Mouse (Mus musculus): Measurements from ENCODE around the gene Sec16b.

The Sec16b gene

DNA sequence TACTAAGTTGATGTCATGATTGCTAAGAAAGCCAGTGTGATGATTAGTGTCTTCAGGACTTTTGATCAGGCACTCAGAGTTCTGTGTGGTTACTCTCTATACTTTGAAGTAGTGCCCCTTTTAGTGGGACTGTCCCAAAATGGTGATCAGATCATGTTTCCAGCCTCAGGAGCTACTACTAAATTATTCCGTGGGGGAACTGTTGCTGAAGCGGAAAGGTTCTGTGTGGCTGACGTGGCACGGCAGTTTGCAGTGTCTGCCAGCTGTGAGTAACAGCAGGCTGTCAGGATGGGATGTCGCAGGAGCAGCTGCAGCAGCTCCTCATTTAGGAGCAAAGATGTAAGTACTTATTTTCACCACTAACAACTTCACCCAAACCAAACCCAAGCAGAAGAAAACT, at the start of gene Sec16b:
Sec16b (plus strand) TSS at position 207 of the 400 bp plus-strand sequence.
- no peak for DNase-seq (ENCODE audit: low spot score in 2 of 2)

DNA sequence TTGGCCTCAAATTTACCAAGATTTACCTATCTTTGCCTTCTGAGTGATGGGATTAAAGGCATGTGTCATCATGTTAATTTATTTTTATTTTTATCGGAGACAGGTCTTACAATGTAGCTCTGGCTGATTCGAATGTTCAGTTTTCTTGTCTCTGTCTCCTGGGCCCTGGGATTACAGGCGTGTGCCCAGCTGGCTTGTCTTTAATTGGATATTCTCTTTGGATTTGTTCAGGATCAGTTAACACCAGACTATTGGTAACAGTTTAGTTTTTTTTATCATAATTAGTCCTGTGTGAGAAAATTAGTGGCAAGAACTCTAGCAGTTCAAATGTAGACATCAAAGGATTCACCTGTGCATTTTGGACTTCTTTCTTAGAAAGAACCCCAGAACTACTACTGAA, 48.7 kb upstream of the Sec16b start:
- no peak for DNase-seq (ENCODE audit: low spot score in 2 of 2)

DNA sequence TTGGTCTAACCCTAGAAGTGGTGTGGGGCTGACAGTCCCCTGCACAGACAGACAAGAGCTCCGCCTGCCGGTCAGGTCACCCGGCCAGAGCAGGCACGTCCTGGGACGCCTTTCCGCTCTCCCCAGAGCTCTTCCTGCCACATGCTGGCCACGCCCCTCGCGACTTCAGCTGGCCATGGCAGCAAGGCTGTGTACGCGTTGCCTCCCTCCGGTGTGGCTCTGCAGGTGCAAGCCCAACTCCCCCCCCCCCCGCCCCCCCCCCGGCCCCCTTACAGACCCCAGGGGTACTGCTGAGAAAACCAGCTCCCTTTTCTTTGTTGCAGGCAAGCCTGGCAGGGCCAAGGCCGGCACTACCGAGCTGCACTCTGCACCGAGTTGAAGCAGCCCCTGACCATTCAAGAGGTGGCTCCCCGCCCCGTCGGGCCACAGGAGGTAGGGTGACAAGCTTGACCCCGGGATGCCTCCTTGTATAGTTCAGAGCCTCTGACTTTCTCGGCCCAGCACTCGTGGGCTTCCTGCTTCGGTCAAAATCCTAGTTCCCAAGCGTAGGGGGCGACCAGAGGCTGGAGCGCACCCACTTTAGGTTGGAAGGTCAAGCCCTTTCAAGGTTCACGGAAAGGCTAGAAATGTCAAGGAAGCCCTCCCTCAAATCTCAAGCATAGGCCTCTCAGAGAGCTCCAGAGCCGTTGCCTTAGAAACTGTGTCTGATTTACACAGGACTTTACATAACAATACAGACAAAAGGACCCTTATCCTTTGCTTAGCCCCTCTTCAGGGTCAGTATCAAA, 47.9 kb upstream of the Sec16b start, which contains the start of gene Cryzl2:
Cryzl2 (plus strand) TSS at position 157 of the 788 bp plus-strand sequence.
- peak; percentile 79 for DNase-seq (ENCODE audit: low spot score in 2 of 2)

DNA sequence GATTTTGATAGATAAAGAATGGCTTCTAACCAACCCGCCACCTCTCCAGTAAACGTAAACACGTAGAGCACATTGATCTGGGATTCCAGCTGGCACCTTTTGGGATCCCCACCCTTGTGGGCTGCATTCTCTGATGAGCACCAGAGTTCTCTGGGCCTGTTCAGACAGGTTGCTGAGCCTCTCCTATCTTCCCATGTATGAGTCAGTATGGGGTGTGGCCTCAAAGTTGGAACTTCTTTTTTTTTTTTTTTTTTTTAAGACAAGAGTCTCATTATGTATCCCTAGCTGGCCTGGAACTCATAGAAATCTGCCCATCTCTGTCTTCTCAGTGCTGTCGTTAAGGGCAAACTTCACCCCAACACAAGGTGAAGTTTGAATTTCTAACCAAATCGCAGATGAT, 46.6 kb upstream of the Sec16b start:
- DNase-seq (ENCODE audit: low spot score in 2 of 2), result no peak

DNA sequence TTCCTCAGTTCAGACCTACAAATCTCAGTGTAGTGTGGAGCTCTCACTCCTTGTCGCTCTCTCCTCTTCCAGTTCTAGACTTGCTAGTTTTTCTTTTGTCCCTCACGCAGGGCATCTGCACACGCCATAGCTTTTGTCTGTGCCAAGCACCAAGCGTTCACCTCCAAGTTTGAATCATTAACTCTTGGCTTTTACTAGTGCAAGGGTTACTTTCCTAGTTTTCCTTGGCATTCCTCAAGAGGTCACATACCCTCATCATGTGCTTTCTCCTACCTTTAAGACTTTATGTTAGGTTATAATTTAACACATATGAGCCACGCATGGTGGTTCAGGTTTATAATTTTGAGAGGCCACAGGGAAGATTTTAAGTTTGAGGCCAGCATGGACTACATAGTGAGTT, 45.3 kb upstream of the Sec16b start:
- DNase-seq (ENCODE audit: low spot score in 2 of 2), result no peak

DNA sequence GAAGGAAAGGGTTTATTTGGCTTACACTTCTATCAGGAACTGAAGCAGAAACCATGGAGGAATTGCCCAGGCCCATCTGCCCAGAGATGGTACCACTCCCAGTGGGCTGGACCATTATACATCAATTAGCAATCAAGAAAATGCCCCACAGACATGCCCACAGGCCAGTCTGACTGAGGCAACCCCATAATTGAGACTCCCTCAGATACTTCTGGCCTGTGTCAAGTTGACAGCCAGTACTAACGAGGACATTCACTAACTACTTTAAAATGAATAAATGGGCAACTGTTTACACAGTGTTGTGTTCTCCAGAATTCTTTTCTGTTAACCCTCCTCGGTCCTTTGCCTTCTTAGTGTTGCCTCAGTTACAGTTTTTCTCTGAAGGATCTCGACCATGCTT, 44.2 kb upstream of the Sec16b start:
- no peak for DNase-seq (ENCODE audit: low spot score in 2 of 2)

DNA sequence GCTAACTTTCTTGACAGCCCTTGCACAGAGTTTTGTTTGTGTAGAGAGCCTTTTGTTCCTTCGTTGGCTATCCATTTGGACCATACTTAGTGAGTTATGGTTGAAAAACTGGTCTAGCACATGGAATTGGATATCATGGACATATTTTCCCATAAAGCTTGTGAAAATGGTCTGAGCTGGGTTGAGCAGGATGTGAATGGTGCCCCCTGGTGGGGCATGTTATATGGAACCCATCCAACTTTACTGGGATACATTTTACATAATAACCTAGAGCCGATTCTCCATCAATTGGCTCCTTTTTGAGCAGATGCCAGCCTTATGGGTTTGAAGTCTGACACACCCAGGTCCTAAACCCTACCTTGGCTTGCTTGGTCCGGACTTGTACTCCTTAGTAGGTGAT, 41.3 kb upstream of the Sec16b start:
- no peak for DNase-seq (ENCODE audit: low spot score in 2 of 2)

DNA sequence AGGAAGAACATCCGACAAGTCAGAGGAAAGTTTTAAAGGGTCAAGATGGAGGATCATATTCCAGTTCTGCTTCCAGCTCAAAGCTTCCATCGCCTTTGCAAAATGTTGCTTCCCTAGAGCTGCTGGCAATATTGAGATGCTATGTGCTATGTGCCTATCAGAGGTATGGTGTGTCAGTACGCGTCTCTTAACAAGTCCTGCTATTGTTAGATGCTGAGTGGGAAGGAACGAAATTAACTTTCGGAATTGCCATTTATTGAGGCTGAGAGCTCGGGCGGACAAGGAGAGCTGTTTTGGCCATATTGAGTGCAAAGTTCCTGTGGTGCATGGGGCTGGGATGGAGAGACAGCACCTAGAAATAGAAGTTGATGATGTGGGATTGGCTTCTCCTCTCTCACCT, 38.7 kb upstream of the Sec16b start:
- DNase-seq (ENCODE audit: low spot score in 2 of 2), result no peak

DNA sequence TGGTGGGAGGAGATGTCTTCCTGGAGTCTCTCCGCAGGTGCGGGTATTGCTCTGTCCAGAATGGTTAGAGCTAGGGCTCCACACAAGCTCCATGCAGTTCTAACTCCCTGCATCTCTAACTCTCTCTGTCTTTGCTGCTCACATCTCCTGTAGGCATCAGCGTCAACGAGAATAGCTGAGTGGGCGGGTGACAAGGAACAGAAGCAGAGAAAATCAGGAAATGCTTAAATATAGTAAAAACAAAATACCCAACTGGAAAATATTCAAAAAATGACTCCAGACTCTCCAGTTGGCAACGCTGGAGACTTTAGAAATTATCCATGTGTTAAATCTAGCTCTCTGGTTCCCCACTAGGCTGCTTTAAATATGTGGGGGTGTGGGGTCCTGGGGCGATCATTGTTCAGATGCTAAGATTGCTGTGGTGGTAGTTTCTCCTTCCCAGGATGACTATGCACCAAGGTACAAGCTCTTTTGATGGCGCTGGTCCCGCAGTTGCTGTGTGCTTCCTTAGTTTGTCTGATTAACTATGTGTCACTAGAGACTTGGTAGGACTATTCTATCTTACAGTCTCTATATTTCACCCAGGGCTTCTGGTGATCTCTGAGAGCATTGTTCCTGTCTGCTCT, 35.7 kb upstream of the Sec16b start:
- DNase-seq (ENCODE audit: low spot score in 2 of 2), result no peak

DNA sequence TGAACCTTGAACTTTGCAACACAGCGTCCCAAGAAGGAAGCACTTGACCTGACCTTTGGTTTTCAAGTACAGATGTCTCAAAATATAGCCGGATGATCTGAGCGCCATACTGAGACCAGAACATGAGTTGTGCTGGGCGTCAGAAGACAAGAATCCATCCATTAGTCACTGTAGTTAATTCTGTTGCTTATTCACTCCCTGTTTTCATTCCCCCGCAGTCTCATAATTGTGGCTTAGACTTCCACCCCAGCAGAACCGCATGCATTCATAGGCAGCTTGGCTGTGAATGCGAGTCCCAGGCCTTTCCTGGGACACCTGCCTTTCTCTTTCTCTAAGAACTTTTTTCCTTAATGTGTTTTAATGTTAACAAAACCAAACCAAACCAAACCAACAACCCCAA, 33.8 kb upstream of the Sec16b start:
- no peak for DNase-seq (ENCODE audit: low spot score in 2 of 2)

DNA sequence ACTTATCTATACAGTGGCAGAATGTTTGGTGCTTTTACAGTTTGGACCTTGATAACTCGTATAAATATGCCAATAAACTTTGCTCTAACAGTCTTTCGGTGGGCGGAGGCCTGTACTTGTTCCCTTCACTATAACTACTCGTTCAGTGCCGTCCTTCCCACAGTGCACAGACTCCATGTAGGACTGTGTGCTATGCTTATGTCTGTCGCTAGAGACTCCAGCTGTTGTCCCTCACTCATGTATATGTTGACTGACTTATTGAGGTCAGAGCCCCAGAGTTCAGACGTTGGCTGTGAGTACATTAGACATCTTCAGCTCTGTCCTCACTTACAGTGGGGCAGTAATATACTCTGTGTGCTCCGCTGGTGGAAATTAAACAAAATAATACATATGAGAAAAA, 31.7 kb upstream of the Sec16b start:
- DNase-seq (ENCODE audit: low spot score in 2 of 2), result no peak

DNA sequence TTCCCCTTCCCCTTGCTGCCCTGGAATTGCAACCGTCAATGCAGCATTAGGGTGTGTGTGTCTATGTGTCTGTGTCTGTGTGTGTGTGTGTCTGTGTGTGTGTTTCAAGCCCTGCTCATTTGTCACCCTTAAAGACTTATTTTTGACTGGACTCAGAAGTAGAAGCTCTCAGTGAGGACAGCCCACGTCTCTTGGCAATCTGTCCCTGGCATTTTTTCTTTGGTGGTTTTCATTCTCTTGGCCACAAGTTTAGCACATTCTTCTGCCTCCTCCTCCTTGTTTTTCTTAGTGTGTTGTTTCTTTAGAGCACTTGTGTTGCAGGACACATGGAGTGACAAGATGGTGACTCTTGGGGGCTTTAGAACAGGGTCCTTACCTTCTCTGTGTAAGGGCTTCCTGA, 30.3 kb upstream of the Sec16b start:
- no peak for DNase-seq (ENCODE audit: low spot score in 2 of 2)

DNA sequence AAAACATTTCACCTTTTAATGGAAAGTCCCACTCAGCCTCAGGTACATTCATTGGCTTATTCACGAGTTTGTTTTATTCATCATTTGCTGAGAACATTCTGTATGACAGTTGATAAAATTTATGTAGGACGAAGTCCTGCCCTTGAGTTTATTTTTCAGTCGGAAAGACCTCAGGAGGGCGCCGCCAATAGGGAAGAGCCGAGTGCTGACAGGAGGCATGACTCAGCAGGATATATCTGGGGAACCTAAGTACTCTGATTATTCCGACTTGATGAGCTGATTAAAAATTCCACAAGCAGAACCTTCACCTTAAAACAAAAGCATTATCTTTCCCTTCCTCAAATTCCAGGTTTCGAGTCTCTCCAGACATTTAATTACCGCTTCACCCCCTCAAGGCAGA, 26.4 kb upstream of the Sec16b start:
- DNase-seq (ENCODE audit: low spot score in 2 of 2), result no peak

DNA sequence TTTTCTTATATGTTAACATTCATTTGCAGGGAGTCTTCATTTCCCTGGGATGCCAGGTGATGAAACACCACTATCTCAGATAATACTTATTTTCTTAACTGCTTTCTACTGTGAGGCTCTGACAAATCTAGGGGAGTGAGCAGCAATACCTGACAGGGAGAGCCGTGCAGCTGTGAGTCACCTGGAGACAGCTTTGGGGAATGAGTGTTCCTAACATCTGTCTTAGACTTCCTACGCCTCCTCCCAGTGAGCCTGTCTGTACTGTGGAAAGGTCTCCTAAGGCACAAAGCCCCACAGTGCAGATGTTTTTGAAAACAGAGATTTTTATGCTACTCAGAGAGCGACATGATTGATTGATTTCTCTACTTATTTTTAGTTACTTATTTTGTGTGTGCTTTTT, 25.6 kb upstream of the Sec16b start:
- DNase-seq (ENCODE audit: low spot score in 2 of 2), result no peak

DNA sequence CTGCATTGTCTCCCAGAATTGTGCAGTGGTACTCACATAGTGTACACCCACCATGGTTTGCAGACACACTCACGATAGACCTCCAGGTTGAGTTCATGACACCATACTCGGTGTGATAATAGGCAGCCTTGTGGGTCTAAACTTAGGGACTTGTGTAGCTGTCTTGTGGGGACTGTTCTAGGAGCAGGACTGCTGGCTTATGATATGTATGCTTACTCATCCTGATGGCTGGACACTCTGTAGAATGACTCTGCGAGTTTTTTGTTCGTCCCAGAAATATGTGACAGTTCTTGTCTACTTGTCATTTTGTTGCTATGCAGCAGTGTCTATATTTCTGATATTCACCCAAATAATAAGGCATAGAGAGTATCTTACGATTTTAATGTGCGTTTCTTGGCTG, 24.9 kb upstream of the Sec16b start:
- no peak for DNase-seq (ENCODE audit: low spot score in 2 of 2)

DNA sequence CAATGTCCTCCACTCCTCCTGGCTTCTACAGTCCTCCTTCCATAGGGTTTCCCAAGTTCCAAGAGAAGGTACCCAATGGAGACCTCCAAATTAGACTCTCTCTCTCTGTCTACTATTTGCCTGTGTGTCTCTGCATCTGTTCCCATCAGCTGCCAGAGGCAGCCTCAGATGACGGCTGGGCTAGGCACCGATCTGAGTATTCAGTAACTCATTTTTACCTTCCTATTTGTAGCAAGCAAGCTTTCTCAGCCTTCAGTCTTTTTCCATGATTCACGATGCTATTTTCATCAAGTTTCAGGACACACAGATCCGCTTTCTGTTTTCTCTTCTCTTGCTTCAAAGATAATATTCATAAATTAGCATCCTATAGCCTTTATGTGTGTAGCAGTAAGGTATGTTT, 22.4 kb upstream of the Sec16b start:
- DNase-seq (ENCODE audit: low spot score in 2 of 2), result no peak

DNA sequence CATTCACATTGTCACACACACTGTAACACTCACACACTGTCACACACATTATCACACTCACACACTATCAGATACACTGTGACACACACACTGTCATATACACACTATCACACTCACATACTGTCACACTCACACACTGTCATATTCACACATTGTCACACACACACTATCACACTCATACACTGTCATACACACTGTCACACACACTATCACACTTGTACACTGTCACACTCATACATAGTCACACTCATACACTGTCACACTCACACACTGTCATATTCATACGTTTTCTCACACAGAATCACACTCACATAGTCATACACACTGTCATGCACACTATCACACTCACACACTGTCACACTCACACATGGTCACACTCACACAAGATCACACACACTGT, 5.9 kb upstream of the Sec16b start:
- no peak for DNase-seq (ENCODE audit: low spot score in 2 of 2)

DNA sequence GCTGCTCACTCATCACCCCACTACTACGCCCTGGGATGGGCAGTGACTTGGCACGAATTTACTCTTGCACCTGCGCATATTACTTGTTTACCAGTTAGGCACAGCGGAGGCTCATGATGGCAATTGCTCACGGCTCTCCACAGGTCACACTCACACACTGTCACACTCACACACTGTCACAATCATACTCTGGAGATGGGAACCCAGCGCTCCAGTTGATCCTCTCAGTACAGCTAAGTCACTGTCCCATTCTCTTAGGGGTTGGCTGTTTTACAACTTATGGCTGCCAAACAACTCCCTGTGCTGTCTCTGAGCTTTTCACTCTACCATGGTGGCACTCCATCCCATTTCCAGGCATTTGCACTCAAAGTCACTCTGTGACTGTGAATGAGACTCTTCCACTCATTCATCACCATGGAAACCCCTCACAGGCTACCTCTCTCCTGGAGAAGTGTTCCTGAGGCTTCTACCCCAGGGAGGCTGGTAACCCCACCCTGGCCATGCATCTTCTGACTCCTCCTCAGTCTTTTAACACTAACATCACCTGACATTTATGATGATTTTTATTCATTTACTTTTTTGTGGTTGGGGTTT, 5.1 kb upstream of the Sec16b start:
- no peak for DNase-seq (ENCODE audit: low spot score in 2 of 2)

DNA sequence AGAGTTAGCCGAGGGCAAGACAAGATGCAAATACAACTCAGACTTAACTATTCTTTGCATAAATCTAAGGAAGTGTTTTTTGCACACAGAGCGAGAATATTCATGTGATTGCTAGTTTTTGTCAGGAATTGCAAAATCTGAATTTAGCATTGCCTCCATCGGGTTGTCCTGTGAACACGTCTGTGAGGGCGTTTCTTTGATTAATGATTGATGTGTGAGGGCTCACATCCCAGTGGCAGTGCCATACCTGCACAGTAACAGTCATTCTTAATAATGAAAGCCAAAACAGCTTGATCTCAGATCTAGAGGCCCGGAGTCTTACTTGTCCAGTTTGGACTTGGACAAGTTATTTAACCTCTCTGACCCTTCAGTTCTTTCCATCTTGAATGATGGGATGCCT, 3.5 kb upstream of the Sec16b start:
- no peak for DNase-seq (ENCODE audit: low spot score in 2 of 2)

DNA sequence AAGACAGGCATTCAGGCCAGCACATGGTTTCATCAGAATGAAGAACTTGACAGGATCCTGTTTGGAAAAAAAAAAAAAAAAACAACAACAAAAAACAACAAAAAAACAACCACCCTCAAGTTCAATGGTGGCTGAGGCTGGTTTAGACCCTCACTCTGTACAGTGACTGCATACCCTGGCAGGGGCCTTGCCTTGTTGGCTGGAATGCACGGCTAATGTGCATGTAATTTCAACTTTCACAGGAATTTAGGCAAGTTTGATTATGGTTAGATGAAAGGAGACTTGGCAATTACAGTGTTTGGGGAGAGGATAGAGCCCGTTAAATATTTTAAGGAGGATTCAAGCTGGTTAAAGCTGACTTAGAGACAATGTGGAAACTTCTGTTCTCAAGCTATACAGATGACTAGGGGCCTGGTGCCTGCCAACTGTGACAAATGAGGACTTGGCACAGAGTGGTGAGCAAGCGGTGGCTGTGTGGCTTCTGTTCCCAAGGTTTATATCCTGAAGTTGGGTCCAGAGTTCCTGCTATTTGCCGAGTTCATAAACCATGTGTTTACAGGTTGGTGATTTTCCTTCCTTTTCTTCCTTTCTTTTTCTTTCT, 567 bp downstream of the Sec16b start:
- no peak for DNase-seq (ENCODE audit: low spot score in 2 of 2)

DNA sequence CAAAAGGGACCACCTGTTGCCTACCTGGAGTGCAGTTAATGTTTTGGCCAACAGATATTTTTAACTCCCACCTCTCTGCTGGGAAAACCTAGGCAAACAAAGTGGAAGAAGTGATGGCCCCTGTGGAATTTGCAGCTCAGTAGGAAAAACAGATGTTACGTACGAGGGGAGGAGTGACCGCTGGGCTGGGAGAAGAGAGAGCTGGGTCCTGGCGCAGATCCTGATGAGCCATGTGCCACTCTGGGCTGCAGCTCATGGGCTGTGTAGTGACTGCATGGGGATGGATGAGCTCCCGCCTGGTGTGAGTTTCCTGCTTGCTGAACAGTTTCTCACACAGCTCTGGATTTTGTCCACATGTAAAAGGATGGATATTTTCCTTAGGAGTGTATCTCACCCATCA, 1.3 kb downstream of the Sec16b start:
- no peak for DNase-seq (ENCODE audit: low spot score in 2 of 2)

DNA sequence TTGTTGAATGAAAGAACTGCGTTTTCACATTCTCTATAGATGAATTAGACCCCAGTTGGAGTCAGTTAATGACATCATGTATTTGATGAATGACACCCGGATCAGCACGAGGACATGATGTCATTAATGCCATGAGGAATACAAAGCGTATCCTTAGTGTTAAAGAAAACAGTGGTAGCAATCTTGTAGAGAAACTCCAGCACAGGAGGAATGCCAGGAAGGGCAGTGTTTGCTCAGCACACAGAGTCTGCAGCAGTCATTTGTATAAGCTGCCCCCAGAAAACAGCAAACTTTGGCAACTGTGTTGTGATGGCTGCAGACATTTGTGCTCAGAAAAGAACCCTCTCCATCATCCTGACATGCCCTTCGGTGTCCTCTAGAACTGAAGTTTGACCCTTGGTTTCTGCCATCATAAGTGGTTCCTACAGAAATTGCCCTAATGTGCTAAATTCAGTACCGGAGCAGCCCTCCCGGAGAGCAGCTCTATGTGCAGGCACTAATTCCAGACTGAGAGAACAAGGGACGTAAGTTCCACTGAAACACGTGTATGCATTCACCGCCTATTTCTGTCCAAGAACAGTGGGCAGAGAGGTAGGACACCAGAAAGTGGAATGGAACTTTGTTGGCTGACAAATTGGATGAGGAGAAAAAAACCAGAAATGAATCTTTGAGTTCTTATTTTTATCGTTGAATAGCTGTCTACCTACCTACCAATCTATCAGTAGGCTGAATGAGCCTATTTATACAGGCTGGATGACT, 6.3 kb downstream of the Sec16b start:
- no peak for DNase-seq (ENCODE audit: low spot score in 2 of 2)
